Mouse (Mus musculus) CH12.LX (cell line): ENCODE results near the gene Fut4. TPM values are rescaled to one million over a fixed set of nuclear protein-coding genes. Genes with fewer than 3 reads are reported as not detected.

Experiments
- DNase-seq: peaks from one replicate; pipeline ENCODE4 v3.0.0-alpha.2; 2013; ENCODE audit errors: extremely low read depth
- H3K27ac ChIP-seq: 2 replicates; pipeline ENCODE4 v1.5.1; 2012; ENCODE audit warnings: low read depth, mild to moderate bottlenecking, control low read depth, moderate library complexity; ENCODE audit not compliant: insufficient read depth
- H3K27me3 ChIP-seq: replicated peaks from 2 replicates; pipeline ENCODE3; 2012; ENCODE audit warnings: inconsistent platforms
- H3K36me3 ChIP-seq, 2 experiments: replicated peaks in 1 of 2; 2 replicates each; pipeline versions ENCODE3 to v1.6.1; 2012; ENCODE audit warnings: inconsistent platforms in 1 of 2, low read length in 1 of 2, mild to moderate bottlenecking in 1 of 2, mixed read lengths in 1 of 2, moderate library complexity in 1 of 2; ENCODE audit not compliant: control insufficient read depth in 1 of 2, insufficient read depth in 1 of 2
- H3K4me1 ChIP-seq, 2 experiments: 2 replicates each; pipeline ENCODE4 v1.6.1; 2012; ENCODE audit warnings: inconsistent platforms in 1 of 2, moderate library complexity in 1 of 2; ENCODE audit not compliant: insufficient read depth in 2 of 2, control insufficient read depth in 1 of 2
- H3K4me2 ChIP-seq: 2 replicates; pipeline ENCODE4 v1.6.1; 2012; ENCODE audit warnings: low read depth, mild to moderate bottlenecking, control low read depth; ENCODE audit not compliant: poor library complexity, insufficient read depth, severe bottlenecking
- H3K4me3 ChIP-seq, 3 experiments: fragments of 150-350 bp in 1 of 3; sonication (generic) in 1 of 3; replicated peaks in 1 of 3; 2 replicates each; pipeline versions ENCODE3 to v1.5.1; 2011 to 2012; ENCODE audit warnings: low read depth in 2 of 3, low read length in 2 of 3, mild to moderate bottlenecking in 2 of 3, moderate library complexity in 2 of 3, control low read depth in 1 of 3, improper control_type of control experiment in 1 of 3, inconsistent platforms in 1 of 3, mixed read lengths in 1 of 3; ENCODE audit not compliant: poor library complexity in 1 of 3
- H3K79me2 ChIP-seq: replicated peaks from 2 replicates; pipeline ENCODE4 v1.6.1; 2012; ENCODE audit warnings: mild to moderate bottlenecking, moderate library complexity; ENCODE audit not compliant: control insufficient read depth, poor library complexity, insufficient read depth, severe bottlenecking; ENCODE audit errors: extremely low read depth
- H3K9ac ChIP-seq: 2 replicates; pipeline ENCODE4 v1.6.1; 2012; ENCODE audit warnings: low read depth, mild to moderate bottlenecking, control low read depth, moderate library complexity; ENCODE audit not compliant: insufficient read depth
- H3K9me3 ChIP-seq: replicated peaks from 2 replicates; pipeline ENCODE3; 2012; ENCODE audit warnings: low read length, inconsistent platforms, mixed read lengths
- BHLHE40 ChIP-seq: IDR thresholded peaks from 2 replicates; pipeline ENCODE4 v1.6.1; 2011; ENCODE audit warnings: mild to moderate bottlenecking, low read depth, low read length, improper control_type of control experiment
- CHD1 ChIP-seq: IDR thresholded peaks from 2 replicates; pipeline ENCODE4 v1.6.1; 2012; ENCODE audit warnings: low read depth, low read length, improper control_type of control experiment, inconsistent platforms
- CHD2 ChIP-seq: IDR thresholded peaks from 2 replicates; pipeline ENCODE4 v1.6.1; 2011; ENCODE audit warnings: low read length, improper control_type of control experiment
- E2F4 ChIP-seq: IDR thresholded peaks from 2 replicates; pipeline ENCODE4 v1.6.1; 2011; ENCODE audit warnings: low read depth, low read length, improper control_type of control experiment; ENCODE audit not compliant: insufficient replicate concordance
- ETS1 ChIP-seq: conservative IDR thresholded peaks from 2 replicates; pipeline ENCODE4 v1.6.1; 2012; ENCODE audit warnings: low read depth, mild to moderate bottlenecking, inconsistent platforms, low read length, improper control_type of control experiment, moderate library complexity
- HCFC1 ChIP-seq: IDR thresholded peaks from 2 replicates; pipeline ENCODE4 v1.6.1; 2012; ENCODE audit warnings: low read depth, mild to moderate bottlenecking, inconsistent platforms, low read length, improper control_type of control experiment
- JUND ChIP-seq: conservative IDR thresholded peaks from 2 replicates; pipeline ENCODE4 v1.6.1; 2011; ENCODE audit warnings: low read depth, low read length, improper control_type of control experiment
- KAT2A ChIP-seq: IDR thresholded peaks from 2 replicates; pipeline ENCODE4 v1.6.1; 2012; ENCODE audit warnings: low read length, improper control_type of control experiment, inconsistent platforms; ENCODE audit not compliant: insufficient replicate concordance
- MAX ChIP-seq: IDR thresholded peaks from 2 replicates; pipeline ENCODE4 v1.6.1; 2011; ENCODE audit warnings: low read length, improper control_type of control experiment
- MXI1 ChIP-seq: IDR thresholded peaks from 2 replicates; pipeline ENCODE4 v1.6.1; 2011; ENCODE audit warnings: mild to moderate bottlenecking, low read depth, low read length, improper control_type of control experiment
- MYC ChIP-seq: IDR thresholded peaks from 2 replicates; pipeline ENCODE4 v1.6.1; 2011; ENCODE audit warnings: low read depth, mild to moderate bottlenecking, improper control_type of control experiment, low read length
- NRF1 ChIP-seq: IDR thresholded peaks from 2 replicates; pipeline ENCODE4 v1.6.1; 2014; ENCODE audit warnings: low read depth, mild to moderate bottlenecking, inconsistent platforms, low read length, improper control_type of control experiment, moderate library complexity
- SIN3A ChIP-seq: IDR thresholded peaks from 2 replicates; pipeline ENCODE4 v1.6.1; 2012; ENCODE audit warnings: low read length, improper control_type of control experiment, inconsistent platforms
- SMC3 ChIP-seq: IDR thresholded peaks from 2 replicates; pipeline ENCODE4 v1.6.1; 2011; ENCODE audit warnings: low read depth, low read length, improper control_type of control experiment
- ZKSCAN1 ChIP-seq: IDR thresholded peaks from 2 replicates; pipeline ENCODE4 v1.6.1; 2012; ENCODE audit warnings: low read depth, inconsistent platforms, low read length, improper control_type of control experiment, borderline replicate concordance
- dilution Hi-C: fragments of 300-500 bp; cut with MboI; formaldehyde crosslinking; loops from 2 replicates; pipeline ENCODE4 v1.14.3; 2020; ENCODE audit warnings: low sequenced_read_pairs; ENCODE audit not compliant: extremely low pct_unique_long_range_greater_than_20kb, extremely low pct_ligation_motif_present
- in situ Hi-C: fragments of 300-500 bp; cut with MboI; formaldehyde crosslinking; loops from 3 replicates; pipeline ENCODE4 v1.14.3; 2019; ENCODE audit warnings: low sequenced_read_pairs, low pct_ligation_motif_present, low pct_unique_long_range_greater_than_20kb, mixed read lengths
- polyA plus RNA-seq: library from polyadenylated mRNA; unstranded; fragments of >175 nt; gene quantifications from 2 replicates; pipeline ENCODE4 v1.2.1, GENCODE M21; 2012; ENCODE audit warnings: low read depth; ENCODE audit not compliant: insufficient read length
- total RNA-seq, 2 experiments: library from RNA; depleted of rRNA; stranded (reverse); fragments of 300-350 nt in 1 of 2; fragments of >200 nt in 1 of 2; gene quantifications; 2 replicates each; pipeline ENCODE4 v1.2.3; 2012 to 2014

Gene Fut4
- total and polyA plus RNA-seq, 3 experiments = not detected

- Histone ChIP-seq H3K4me3 (no peak overlapping the region), H3K27me3 (no peaks in the 10 kb centered on the region), H3K9me3 (no peaks in the 10 kb centered on the region), H3K9ac (no peak overlapping the region), H3K36me3 (no peaks in the 10 kb centered on the region), H3K79me2 (no peaks in the 10 kb centered on the region), H3K27ac (no peak overlapping the region), H3K4me2 (no peak overlapping the region), H3K4me1 (peaks cover 0 to 3% of the 10 kb centered on the region in 2 experiments; a peak in 2 of 4 replicates)
- in situ Hi-C loops = no loop called here
- DNase-seq = no peak
- dilution Hi-C loops = no loop called here
- TF ChIP-seq MXI1 (no peak), HCFC1 (no peak), BHLHE40 (no peak), ZKSCAN1 (no peak), MYC (no peak)
Observed at GRCm38 (mm10) chr9:14751503-14752000, 641 bp downstream of the Fut4 start.

- in situ Hi-C loops = no loop called here
- TF ChIP-seq BHLHE40 = no peak
- TF ChIP-seq KAT2A = no peak
- TF ChIP-seq CHD1 = no peak
- no peak for TF ChIP-seq NRF1
- TF ChIP-seq SIN3A = no peak
- no peak for TF ChIP-seq MYC
- no peak for TF ChIP-seq CHD2
- no peak for TF ChIP-seq ETS1
- no peak for TF ChIP-seq MAX
- no peak for TF ChIP-seq E2F4
- TF ChIP-seq JUND = no peak
- no peak for TF ChIP-seq SMC3
Observed at GRCm38 (mm10) chr9:14750901-14751502, 1.2 kb downstream of the Fut4 start.

More at GRCm38 (mm10) chr9:14750901-14751502, 1.2 kb downstream of the Fut4 start:
- dilution Hi-C loops = no loop called here
- DNase-seq = no peak
- Histone ChIP-seq H3K36me3 (no peaks in the 10 kb centered on the region), H3K4me2 (no peak overlapping the region), H3K79me2 (no peaks in the 10 kb centered on the region), H3K9ac (no peak overlapping the region), H3K9me3 (no peaks in the 10 kb centered on the region), H3K27me3 (no peaks in the 10 kb centered on the region), H3K4me3 (no peak overlapping the region), H3K4me1 (peaks cover 4 to 6% of the 10 kb centered on the region in 2 experiments), H3K27ac (no peak overlapping the region)
